Mouse (Mus musculus): Measurements from ENCODE around the gene Tedc1. TPM values are rescaled to one million over a fixed set of nuclear protein-coding genes. Genes with fewer than 3 reads are reported as not detected.
"Not testable (repeated sequence)": the region's sequence is repeated elsewhere in the genome, so short reads cannot be mapped to it uniquely, and the experiment has no call there.

Tedc1 gene
- polyA plus RNA-seq, 1 experiment from 2014 or later: 38.4 TPM

DNA sequence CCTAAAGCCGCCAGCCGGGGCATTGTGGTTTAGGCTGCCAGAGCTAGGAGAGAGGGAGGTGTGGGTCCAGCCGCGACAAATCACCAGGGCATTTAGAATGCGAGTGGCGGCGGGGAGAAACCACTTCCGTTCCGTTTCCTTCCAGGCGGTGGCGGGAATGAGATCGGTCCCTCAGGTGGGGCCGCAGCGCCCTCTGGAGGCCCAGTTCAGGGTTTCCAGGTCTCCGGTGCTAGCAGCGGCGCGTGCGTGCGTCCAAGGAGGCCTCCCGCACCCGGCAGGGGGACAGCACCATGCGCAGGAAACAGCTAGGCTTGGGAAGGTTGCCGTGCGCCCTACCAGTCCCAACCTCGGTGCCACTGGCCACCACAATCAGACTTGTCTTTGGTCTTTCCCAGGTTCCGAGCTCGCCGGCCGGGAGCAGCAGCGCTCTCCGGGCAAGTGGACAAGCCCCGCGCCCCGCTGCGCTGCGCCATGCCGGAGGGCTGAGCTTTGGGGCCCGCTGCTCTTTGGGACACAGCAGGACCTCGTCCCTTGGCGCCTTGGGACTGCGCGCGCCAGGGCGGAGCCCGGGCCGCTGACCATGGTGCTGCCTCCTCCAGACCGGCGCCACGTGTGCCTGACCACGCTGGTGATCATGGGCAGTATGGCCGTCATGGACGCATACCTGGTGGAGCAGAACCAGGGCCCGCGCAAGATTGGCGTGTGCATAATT lies 31.5 kb downstream of the Tedc1 start:
- Histone ChIP-seq H3K4me3 (peak overlapping the region; percentile 34), H3K4me2 (peak overlapping the region; percentile 96), H3K27ac (no peak overlapping the region), H3K36me3 (no peaks in the 10 kb centered on the region; the same call in 1 of the 2 replicates), H3K9me3 (no peaks in the 10 kb centered on the region), H3K9ac (no peak overlapping the region), H3K4me1 (peaks cover 23% of the 10 kb centered on the region), H3K27me3 (peaks cover 38% of the 10 kb centered on the region)
- WGBS: 2% methylated on average over 56 of the region's 56 CpGs
- ATAC-seq (ENCODE audit: borderline replicate concordance, extremely low read depth, low FRiP score, low TSS enrichment): peak; percentile 71; the same call in 1 of the 2 replicates

GRCm38 (mm10) chr12:113188349-113189055 lies 32.3 kb downstream of the Tedc1 start:
- ATAC-seq (ENCODE audit: borderline replicate concordance, extremely low read depth, low FRiP score, low TSS enrichment): no peak
- 82% methylated on average over 51 of the region's 51 CpGs for WGBS
- no peak overlapping the region for H3K27ac ChIP-seq
- H3K4me3 ChIP-seq: no peak overlapping the region
- peaks cover 38% of the 10 kb centered on the region for H3K27me3 ChIP-seq
- H3K4me2 ChIP-seq: no peak overlapping the region; the same call in 1 of the 2 replicates
- H3K4me1 ChIP-seq: peaks cover 23% of the 10 kb centered on the region
- H3K9ac ChIP-seq: no peak overlapping the region
- no peaks in the 10 kb centered on the region for H3K9me3 ChIP-seq
- H3K36me3 ChIP-seq: no peaks in the 10 kb centered on the region; the same call in 1 of the 2 replicates

GRCm38 (mm10) chr12:113193423-113193822 lies 37.2 kb downstream of the Tedc1 start:
- Histone ChIP-seq H3K9ac (no peak overlapping the region), H3K4me2 (no peak overlapping the region), H3K36me3 (no peaks in the 10 kb centered on the region; the same call in 1 of the 2 replicates), H3K9me3 (no peaks in the 10 kb centered on the region), H3K4me3 (no peak overlapping the region), H3K4me1 (no peaks in the 10 kb centered on the region), H3K27ac (no peak overlapping the region), H3K27me3 (peaks cover 3% of the 10 kb centered on the region; the same call in 1 of the 2 replicates)
- WGBS: 53% methylated on average over 2 of the region's 2 CpGs
- no peak for ATAC-seq (ENCODE audit: borderline replicate concordance, extremely low read depth, low FRiP score, low TSS enrichment)

DNA sequence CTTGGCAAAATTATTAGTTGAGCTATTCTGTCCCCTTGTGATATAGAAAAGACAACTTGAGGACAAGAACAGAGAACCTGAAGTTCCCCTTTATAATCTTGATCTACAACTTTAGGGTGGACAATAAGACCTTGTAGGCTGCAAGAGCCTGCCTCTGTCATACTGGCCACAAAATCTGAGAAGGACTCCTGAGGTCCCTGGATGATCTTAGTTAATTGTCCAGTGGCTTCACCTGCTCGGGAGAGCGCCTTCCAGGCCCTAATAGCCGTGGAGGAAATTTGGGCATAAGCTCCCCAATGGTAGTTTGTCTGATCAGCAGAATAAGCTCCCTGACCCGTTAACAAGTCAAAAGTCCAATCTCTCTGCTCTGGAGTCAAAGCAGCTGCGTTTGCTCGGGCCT lies 42.9 kb downstream of the Tedc1 start:
- H3K27me3 ChIP-seq; H3K9ac ChIP-seq; H3K4me3 ChIP-seq; H3K27ac ChIP-seq; H3K4me2 ChIP-seq; H3K9me3 ChIP-seq; H3K4me1 ChIP-seq; ATAC-seq (ENCODE audit: borderline replicate concordance, extremely low read depth, low FRiP score, low TSS enrichment); H3K36me3 ChIP-seq: not testable (repeated sequence)
- WGBS: 96% methylated on average over 3 of the region's 6 CpGs

DNA sequence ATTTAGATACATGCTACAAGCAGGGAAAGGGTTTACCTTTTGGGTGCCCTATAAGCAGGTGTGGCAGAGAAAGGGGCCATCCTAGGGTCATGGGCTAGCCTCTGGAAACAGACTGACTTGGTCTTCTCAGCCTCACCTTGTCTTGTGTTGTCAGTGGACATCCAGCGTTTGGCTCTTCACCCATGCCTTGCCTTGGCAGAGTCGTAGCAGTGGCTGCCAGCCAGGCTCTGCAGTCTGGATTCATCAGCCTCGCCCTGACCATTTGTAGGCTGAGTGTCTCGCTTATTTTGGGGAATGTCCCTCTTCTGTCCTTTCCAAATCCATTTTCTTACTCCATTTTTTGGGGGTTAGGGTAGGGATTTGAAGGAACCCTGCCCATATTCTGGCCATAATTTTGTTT lies 45.1 kb downstream of the Tedc1 start:
- Histone ChIP-seq H3K4me1 (no peaks in the 10 kb centered on the region), H3K4me3 (no peak overlapping the region), H3K36me3 (no peaks in the 10 kb centered on the region), H3K9me3 (no peaks in the 10 kb centered on the region), H3K9ac (no peak overlapping the region), H3K27me3 (no peaks in the 10 kb centered on the region), H3K27ac (no peak overlapping the region), H3K4me2 (no peak overlapping the region)
- 80% methylated on average over 4 of the region's 4 CpGs for WGBS
- ATAC-seq (ENCODE audit: borderline replicate concordance, extremely low read depth, low FRiP score, low TSS enrichment): no peak

DNA sequence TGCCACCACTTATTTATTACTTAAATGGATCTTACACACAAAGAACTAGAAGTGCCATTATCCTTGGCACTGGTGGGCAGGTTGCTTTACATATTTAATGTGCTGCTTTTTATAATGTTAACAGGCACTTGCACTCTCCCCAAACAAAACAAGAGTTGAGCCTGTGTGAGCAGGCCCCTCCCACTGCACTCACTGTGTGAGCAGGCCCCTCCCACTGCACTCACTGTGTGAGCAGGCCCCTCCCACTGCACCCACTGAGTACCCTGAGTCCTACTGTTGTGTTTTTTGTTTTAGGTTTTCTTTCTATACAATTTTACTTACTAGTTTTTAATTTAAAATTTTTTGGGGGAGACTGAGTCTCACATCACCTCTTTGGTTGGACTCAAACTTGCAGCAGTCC lies 45.8 kb downstream of the Tedc1 start:
- Histone ChIP-seq H3K36me3 (no peaks in the 10 kb centered on the region), H3K4me2 (no peak overlapping the region), H3K27ac (no peak overlapping the region), H3K9ac (no peak overlapping the region), H3K4me1 (no peaks in the 10 kb centered on the region), H3K27me3 (no peaks in the 10 kb centered on the region), H3K9me3 (no peaks in the 10 kb centered on the region), H3K4me3 (no peak overlapping the region)
- no peak for ATAC-seq (ENCODE audit: borderline replicate concordance, extremely low read depth, low FRiP score, low TSS enrichment)

DNA sequence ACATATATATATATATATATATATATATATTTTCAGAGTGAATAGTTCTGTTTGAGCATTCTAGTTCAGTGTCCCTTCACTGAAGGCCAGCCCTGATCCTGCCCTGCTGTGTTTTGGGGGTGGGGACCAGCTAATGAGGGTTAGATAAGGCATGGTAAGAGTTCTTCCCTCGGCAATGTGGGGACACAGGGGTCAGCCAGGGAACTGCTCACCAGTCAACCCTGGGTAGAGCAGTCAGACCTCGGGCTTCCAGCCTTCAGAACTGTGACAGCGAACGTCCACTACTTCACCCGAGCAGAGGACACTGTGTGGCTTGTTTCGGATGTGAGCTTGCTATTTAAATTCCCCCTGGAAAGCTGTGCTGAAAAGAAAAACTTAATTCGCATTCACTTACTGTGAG lies 47.3 kb downstream of the Tedc1 start:
- Histone ChIP-seq H3K9ac (no peak overlapping the region), H3K27ac (no peak overlapping the region), H3K27me3 (no peaks in the 10 kb centered on the region), H3K4me2 (no peak overlapping the region), H3K4me3 (no peak overlapping the region), H3K4me1 (no peaks in the 10 kb centered on the region), H3K36me3 (no peaks in the 10 kb centered on the region), H3K9me3 (no peaks in the 10 kb centered on the region)
- WGBS: 72% methylated on average over 7 of the region's 7 CpGs
- ATAC-seq (ENCODE audit: borderline replicate concordance, extremely low read depth, low FRiP score, low TSS enrichment): no peak

DNA sequence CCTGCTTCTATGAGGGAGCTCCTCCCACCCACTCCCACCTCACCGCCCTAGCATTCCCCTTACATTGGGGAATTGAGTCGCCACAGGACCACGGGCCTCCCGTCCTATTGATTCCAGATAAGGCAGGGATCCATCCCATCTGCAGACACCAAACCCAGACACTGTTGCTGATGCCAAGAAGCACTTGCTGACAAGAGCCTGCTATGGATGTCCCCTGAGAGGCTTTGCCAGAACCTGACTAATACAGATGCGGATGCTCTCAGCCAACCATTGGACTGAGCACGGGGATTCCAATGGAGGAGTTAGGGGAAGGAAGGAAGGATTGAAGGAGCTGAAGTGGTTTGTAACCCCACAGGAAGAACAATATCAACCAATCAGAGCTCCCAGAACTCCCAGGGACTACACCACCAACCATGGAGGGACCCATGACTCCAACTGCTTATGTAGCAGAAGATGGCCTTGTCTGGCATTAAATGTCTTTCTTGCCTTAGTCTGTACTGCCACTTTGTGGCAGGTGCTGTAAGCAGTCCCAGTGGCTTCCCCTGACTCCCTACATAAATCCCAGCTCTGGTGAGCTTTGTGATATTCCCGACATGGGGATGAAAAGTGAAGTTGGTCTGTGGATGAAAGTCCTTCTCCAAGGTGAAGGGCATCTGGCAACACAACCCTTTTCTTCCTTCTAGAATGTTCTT lies 49.2 kb downstream of the Tedc1 start:
- Histone ChIP-seq H3K4me2 (no peak overlapping the region), H3K9me3 (no peaks in the 10 kb centered on the region), H3K4me1 (no peaks in the 10 kb centered on the region), H3K27me3 (no peaks in the 10 kb centered on the region), H3K36me3 (no peaks in the 10 kb centered on the region), H3K4me3 (no peak overlapping the region), H3K9ac (no peak overlapping the region), H3K27ac (no peak overlapping the region)
- 88% methylated on average over 7 of the region's 7 CpGs for WGBS
- no peak for ATAC-seq (ENCODE audit: borderline replicate concordance, extremely low read depth, low FRiP score, low TSS enrichment)

- ATAC-seq (ENCODE audit: borderline replicate concordance, extremely low read depth, low FRiP score, low TSS enrichment): no peak
- WGBS: 70% methylated on average over 6 of the region's 6 CpGs
- Histone ChIP-seq H3K4me3 (no peak overlapping the region), H3K4me2 (no peak overlapping the region), H3K9ac (no peak overlapping the region), H3K27ac (no peak overlapping the region), H3K27me3 (no peaks in the 10 kb centered on the region), H3K9me3 (no peaks in the 10 kb centered on the region), H3K4me1 (no peaks in the 10 kb centered on the region), H3K36me3 (no peaks in the 10 kb centered on the region)
Measured at GRCm38 (mm10) chr12:113207737-113208136, 51.5 kb downstream of the Tedc1 start.

DNA sequence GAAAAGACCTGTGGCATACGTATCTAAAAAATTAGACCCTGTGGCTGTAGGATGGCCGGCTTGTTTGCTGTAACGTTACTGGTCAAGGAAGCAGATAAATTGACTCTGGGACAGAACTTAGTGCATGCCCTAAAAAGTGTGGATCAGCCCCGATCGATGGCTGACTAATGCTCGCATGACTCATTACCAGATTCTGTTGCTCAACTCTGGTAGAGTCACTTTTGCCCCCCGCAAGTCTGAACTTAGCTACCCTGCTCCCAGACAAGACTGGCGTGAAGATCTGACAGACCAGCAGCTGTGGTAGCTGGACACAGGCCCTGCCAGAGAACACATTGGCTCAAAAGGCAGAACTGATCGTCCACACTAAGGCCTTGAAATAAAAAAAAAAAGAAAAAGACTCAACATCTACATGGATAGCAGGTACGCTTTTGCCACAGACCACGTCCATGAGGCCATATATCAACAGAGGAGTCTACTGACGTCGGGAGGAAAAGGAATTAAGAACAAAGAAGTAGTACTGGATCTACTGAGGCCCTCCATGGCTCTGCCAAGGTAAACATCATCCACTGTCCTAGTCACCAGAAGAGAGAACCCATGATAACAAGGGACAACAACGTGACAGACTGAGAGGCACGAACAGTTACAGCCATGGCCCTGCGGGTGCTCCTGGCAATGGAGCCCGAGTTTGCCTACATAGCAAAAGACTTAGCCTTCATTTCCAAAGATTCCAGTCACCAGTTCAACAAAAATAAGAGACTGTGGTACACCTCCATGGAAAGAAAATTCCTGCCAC lies 54.6 kb downstream of the Tedc1 start:
- 78% methylated on average over 17 of the region's 17 CpGs for WGBS
- Histone ChIP-seq H3K27ac (no peak overlapping the region), H3K4me2 (no peak overlapping the region), H3K9ac (no peak overlapping the region), H3K27me3 (no peaks in the 10 kb centered on the region), H3K9me3 (no peaks in the 10 kb centered on the region), H3K36me3 (no peaks in the 10 kb centered on the region), H3K4me1 (no peaks in the 10 kb centered on the region), H3K4me3 (no peak overlapping the region)
- ATAC-seq (ENCODE audit: borderline replicate concordance, extremely low read depth, low FRiP score, low TSS enrichment): no peak

DNA sequence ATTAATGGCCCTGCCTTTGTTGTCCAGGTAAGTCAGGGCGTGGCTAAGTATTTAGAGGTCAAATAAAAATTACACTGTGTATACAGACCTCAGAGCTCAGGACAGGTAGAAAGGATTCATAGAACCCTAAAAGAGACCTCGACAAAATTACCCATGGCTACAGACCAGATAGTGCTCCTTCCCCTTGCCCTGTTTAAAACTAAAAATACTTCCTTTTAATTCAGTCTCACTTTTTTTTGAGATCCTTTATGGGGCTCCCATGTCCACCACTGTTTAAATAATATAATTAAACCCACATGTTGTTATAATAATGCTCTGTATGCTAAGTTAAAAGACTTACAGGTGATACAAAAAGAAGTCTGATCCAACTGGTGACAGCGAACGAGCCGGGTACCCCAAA lies 55.6 kb downstream of the Tedc1 start:
- H3K9ac ChIP-seq: no peak overlapping the region
- no peak overlapping the region for H3K4me3 ChIP-seq
- H3K27me3 ChIP-seq: no peaks in the 10 kb centered on the region
- H3K27ac ChIP-seq: no peak overlapping the region
- H3K4me2 ChIP-seq: no peak overlapping the region
- WGBS: 77% methylated on average over 5 of the region's 5 CpGs
- no peaks in the 10 kb centered on the region for H3K9me3 ChIP-seq
- no peaks in the 10 kb centered on the region for H3K36me3 ChIP-seq
- ATAC-seq (ENCODE audit: borderline replicate concordance, extremely low read depth, low FRiP score, low TSS enrichment): no peak
- no peaks in the 10 kb centered on the region for H3K4me1 ChIP-seq

Measured in lung, embryonic 15.5 days (tissue).